Mouse (Mus musculus) liver, adult 2 months (tissue): ENCODE measurements around the gene Slc5a10.

Experiments
- CTCF ChIP-seq: fragments of 200-500 bp; IDR thresholded peaks from 2 replicates; pipeline ENCODE4 v1.5.1; 2011; ENCODE audit warnings: low read depth, low read length, control low read depth
- POLR2A ChIP-seq: fragments of 200-500 bp; IDR thresholded peaks from 2 replicates; pipeline ENCODE4 v1.6.1; 2011; ENCODE audit warnings: low read length, control low read depth; ENCODE audit not compliant: insufficient read depth; ENCODE audit errors: extremely low read depth

DNA sequence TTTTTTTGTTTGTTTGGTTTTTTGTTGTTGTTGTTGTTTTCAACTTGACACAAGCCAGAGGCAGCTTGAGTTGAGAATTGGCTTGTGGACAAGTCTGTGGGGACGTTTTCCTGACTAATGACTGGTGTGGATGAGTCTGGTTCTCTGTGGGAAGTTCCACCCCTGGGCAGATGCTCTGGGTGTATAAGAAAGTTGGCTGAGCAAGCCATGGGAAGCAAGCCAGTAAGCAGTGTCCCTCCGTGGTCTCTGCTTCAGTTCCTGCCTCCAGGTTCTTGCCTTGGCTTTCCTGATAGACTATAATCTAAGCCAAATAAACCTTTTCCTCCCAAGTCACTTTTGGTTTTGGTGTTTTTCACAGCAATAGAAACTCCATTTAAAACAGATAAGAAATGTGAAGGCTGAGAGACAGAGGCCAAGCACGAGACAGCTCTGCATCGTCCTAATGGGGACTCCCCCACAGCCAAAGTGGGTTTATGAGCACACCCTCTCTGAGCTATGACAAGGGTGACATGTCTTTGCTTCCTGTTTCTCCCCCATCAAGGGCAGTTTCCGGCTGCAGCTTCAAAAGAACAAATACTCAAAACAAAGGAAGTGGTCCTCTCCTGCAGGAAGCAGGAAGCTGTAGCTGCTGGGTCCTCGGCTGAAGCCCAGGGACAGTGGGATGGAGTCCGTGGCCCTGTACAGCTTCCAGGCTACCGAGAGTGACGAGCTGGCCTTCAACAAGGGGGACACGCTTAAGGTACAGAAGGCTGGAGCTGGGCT is 67.8 kb downstream of the Slc5a10 start, which contains the start of gene Grap:
- TF ChIP-seq CTCF (no peak), POLR2A (no peak)
